Mouse (Mus musculus): Measurements from ENCODE around the gene Retreg1. TPM values are rescaled to one million over a fixed set of nuclear protein-coding genes. Genes with fewer than 3 reads are reported as not detected.

The Retreg1 gene
- polyA plus RNA-seq, 1 experiment from 2014 or later: 15.3 TPM

DNA sequence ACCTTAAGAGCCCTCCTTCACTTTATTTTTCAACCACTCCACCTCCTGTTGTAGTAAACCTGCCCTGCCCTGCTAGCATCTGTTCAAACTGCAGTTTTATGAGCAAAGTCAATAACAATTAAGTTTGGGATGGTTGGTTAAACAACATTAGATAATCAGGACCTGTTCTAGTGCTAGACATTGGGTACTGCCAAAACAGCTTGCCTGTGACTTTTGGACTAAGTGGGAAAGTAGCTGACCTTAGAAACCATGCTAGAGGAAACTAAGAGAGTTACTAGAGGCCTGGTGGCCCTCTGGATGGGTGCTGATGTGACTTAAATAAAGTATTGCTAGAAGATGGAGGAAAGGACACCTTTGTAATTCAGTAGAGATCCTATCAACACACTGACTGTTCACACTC, 21.0 kb upstream of the Retreg1 start:
- Histone ChIP-seq H3K27ac (no peak overlapping the region), H3K27me3 (ENCODE audit: control insufficient read depth, insufficient read depth, low read length) (no peaks in the 10 kb centered on the region), H3K9me3 (ENCODE audit: control insufficient read depth, low read length) (no peaks in the 10 kb centered on the region; the same call in 1 of the 2 replicates), H3K4me1 (replicated peaks; ENCODE audit: control insufficient read depth, insufficient read depth, low read length) (no peaks in the 10 kb centered on the region), H3K9ac (no peak overlapping the region), H3K36me3 (replicated peaks; ENCODE audit: control insufficient read depth, insufficient read depth) (no peaks in the 10 kb centered on the region), H3K4me3 (replicated peaks; ENCODE audit: low read length) (no peak overlapping the region), H3K4me2 (replicated peaks) (no peak overlapping the region)
- ATAC-seq (ENCODE audit: low FRiP score) (no peak), DNase-seq (ENCODE audit: low spot score) (no peak)

DNA sequence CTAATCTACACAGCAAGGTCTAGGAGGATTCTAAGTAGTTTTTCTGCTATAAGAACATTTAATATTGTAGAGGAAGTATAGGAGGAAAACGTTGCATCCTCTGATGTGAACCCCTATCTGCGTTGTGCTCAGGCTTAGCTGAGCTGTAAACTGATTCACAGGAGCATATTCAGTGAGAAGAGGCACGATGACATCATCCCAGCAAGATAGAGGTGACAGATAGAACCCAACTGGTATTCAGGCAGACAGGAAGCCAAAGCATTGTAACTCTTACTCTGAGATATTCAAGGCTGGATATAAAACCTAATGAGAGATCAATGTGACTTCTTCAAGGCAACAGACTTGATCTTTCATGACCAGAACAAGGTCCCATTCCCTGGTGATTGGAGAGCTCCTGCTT, 20.3 kb upstream of the Retreg1 start:
- no peak for ATAC-seq (ENCODE audit: low FRiP score)
- H3K27me3 ChIP-seq (ENCODE audit: control insufficient read depth, insufficient read depth, low read length): no peaks in the 10 kb centered on the region
- no peaks in the 10 kb centered on the region; the same call in 1 of the 2 replicates for H3K9me3 ChIP-seq (ENCODE audit: control insufficient read depth, low read length)
- H3K4me2 ChIP-seq (replicated peaks): no peak overlapping the region
- WGBS: 67% methylated on average over 3 of the region's 3 CpGs
- no peak overlapping the region for H3K4me3 ChIP-seq (replicated peaks; ENCODE audit: low read length)
- H3K9ac ChIP-seq: no peak overlapping the region
- no peak for DNase-seq (ENCODE audit: low spot score)
- H3K36me3 ChIP-seq (replicated peaks; ENCODE audit: control insufficient read depth, insufficient read depth): no peaks in the 10 kb centered on the region
- no peaks in the 10 kb centered on the region for H3K4me1 ChIP-seq (replicated peaks; ENCODE audit: control insufficient read depth, insufficient read depth, low read length)
- no peak overlapping the region for H3K27ac ChIP-seq

GRCm38 (mm10) chr15:25826531-25826961, 16.4 kb upstream of the Retreg1 start:
- Histone ChIP-seq H3K9me3 (ENCODE audit: control insufficient read depth, low read length) (no peaks in the 10 kb centered on the region), H3K27ac (no peak overlapping the region), H3K9ac (no peak overlapping the region), H3K4me3 (replicated peaks; ENCODE audit: low read length) (no peak overlapping the region), H3K36me3 (replicated peaks; ENCODE audit: control insufficient read depth, insufficient read depth) (no peaks in the 10 kb centered on the region), H3K27me3 (ENCODE audit: control insufficient read depth, insufficient read depth, low read length) (no peaks in the 10 kb centered on the region), H3K4me2 (replicated peaks) (no peak overlapping the region), H3K4me1 (replicated peaks; ENCODE audit: control insufficient read depth, insufficient read depth, low read length) (no peaks in the 10 kb centered on the region)
- ATAC-seq (ENCODE audit: low FRiP score) (no peak), DNase-seq (ENCODE audit: low spot score) (no peak)
- 86% methylated on average over 8 of the region's 8 CpGs for WGBS

- WGBS: 82% methylated on average over 10 of the region's 10 CpGs
- Histone ChIP-seq H3K27me3 (ENCODE audit: control insufficient read depth, insufficient read depth, low read length) (no peaks in the 10 kb centered on the region), H3K36me3 (replicated peaks; ENCODE audit: control insufficient read depth, insufficient read depth) (no peaks in the 10 kb centered on the region), H3K9ac (no peak overlapping the region), H3K27ac (no peak overlapping the region), H3K9me3 (ENCODE audit: control insufficient read depth, low read length) (no peaks in the 10 kb centered on the region), H3K4me2 (replicated peaks) (no peak overlapping the region), H3K4me1 (replicated peaks; ENCODE audit: control insufficient read depth, insufficient read depth, low read length) (no peaks in the 10 kb centered on the region), H3K4me3 (replicated peaks; ENCODE audit: low read length) (no peak overlapping the region)
- ATAC-seq (ENCODE audit: low FRiP score) (no peak), DNase-seq (ENCODE audit: low spot score) (no peak)
These were observed 14.5 kb upstream of the Retreg1 start for GRCm38 (mm10) chr15:25828464-25828863.

- H3K27ac ChIP-seq: no peak overlapping the region
- no peak overlapping the region for H3K4me3 ChIP-seq (replicated peaks; ENCODE audit: low read length)
- H3K36me3 ChIP-seq (replicated peaks; ENCODE audit: control insufficient read depth, insufficient read depth): no peaks in the 10 kb centered on the region
- no peaks in the 10 kb centered on the region for H3K9me3 ChIP-seq (ENCODE audit: control insufficient read depth, low read length)
- H3K9ac ChIP-seq: no peak overlapping the region
- no peaks in the 10 kb centered on the region for H3K4me1 ChIP-seq (replicated peaks; ENCODE audit: control insufficient read depth, insufficient read depth, low read length)
- WGBS: 79% methylated on average over 2 of the region's 2 CpGs
- DNase-seq (ENCODE audit: low spot score) (no peak), ATAC-seq (ENCODE audit: low FRiP score) (no peak)
- H3K27me3 ChIP-seq (ENCODE audit: control insufficient read depth, insufficient read depth, low read length): no peaks in the 10 kb centered on the region
- no peak overlapping the region for H3K4me2 ChIP-seq (replicated peaks)
These were observed 12.6 kb upstream of the Retreg1 start for GRCm38 (mm10) chr15:25830426-25830825.

GRCm38 (mm10) chr15:25834282-25834681, 8.7 kb upstream of the Retreg1 start:
- Histone ChIP-seq H3K4me3 (replicated peaks; ENCODE audit: low read length) (no peak overlapping the region), H3K9me3 (ENCODE audit: control insufficient read depth, low read length) (no peaks in the 10 kb centered on the region), H3K4me2 (replicated peaks) (no peak overlapping the region), H3K4me1 (replicated peaks; ENCODE audit: control insufficient read depth, insufficient read depth, low read length) (no peaks in the 10 kb centered on the region), H3K27ac (no peak overlapping the region), H3K27me3 (ENCODE audit: control insufficient read depth, insufficient read depth, low read length) (no peaks in the 10 kb centered on the region), H3K36me3 (replicated peaks; ENCODE audit: control insufficient read depth, insufficient read depth) (no peaks in the 10 kb centered on the region), H3K9ac (no peak overlapping the region)
- WGBS: 94% methylated on average over 2 of the region's 2 CpGs
- DNase-seq (ENCODE audit: low spot score) (no peak), ATAC-seq (ENCODE audit: low FRiP score) (no peak)

DNA sequence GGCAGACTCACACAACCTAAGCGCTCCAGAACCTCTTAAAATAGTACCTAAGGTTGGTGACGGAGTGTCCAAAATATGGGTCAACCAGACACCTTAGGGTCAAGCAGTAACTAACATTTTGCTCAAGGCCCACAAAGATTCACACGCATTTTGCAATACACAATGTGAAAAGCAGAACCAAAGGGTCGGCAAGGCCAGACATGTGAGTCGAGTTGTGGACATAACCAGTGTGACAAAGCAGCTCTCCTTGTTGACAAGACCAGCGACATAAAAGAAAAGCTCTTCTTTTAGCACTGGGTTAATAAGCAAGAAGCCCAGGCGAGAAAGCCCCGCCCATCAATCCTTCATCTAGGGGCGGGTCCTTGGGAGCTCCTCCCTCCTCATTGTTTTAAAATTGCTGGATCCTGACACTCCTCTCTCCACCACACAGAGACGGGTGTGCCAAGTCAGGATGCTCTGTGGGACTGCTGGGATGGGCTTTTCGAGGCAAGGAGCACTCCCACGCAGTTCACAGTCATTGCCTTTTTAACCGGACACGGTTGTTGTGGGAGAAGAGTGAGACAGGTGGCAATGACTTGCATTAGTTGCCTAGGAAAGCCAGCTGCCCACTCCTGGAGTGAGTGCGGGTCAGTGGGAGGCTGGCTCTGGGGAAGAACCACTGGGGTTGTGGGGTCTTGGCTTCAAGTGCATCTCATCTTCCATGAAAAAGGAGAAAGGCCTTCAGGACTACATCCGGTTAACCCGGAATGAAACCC, 7.9 kb upstream of the Retreg1 start:
- ATAC-seq (ENCODE audit: low FRiP score): no peak
- Histone ChIP-seq H3K36me3 (replicated peaks; ENCODE audit: control insufficient read depth, insufficient read depth) (no peaks in the 10 kb centered on the region), H3K27ac (no peak overlapping the region), H3K9ac (no peak overlapping the region), H3K4me1 (replicated peaks; ENCODE audit: control insufficient read depth, insufficient read depth, low read length) (no peaks in the 10 kb centered on the region), H3K9me3 (ENCODE audit: control insufficient read depth, low read length) (no peaks in the 10 kb centered on the region), H3K27me3 (ENCODE audit: control insufficient read depth, insufficient read depth, low read length) (no peaks in the 10 kb centered on the region), H3K4me2 (replicated peaks) (no peak overlapping the region), H3K4me3 (replicated peaks; ENCODE audit: low read length) (no peak overlapping the region)
- DNase-seq (ENCODE audit: low spot score): no peak
- 85% methylated on average over 17 of the region's 17 CpGs for WGBS

DNA sequence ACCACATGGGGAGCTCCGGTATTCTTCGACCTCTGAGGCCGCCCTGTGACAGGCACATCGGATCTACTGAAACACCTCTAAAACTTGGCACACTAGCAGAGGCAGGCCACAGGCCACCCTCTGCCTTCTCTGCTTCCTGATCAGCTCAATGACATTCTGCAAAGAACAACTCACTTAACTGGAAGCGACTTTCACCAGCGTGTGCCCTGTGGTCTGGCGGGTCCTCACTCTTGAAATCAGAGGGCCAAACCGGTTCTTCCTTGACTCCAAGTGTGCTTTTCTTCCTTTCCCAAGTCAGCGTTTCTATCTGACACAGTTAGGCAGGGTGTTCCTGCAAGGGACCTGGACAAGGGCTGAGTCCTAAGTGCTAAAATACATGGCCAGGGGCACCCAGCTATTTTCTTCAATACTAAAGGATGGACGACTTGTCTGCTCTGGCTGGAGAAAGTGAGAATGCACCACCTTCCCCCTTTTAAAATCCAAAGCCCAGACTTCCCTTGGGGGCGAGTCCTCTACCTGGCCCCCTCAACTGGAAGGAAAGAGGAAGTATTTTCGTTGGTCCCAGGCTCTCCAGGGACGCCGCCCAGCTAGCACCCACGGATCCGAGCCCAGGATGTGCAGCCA, 406 bp upstream of the Retreg1 start:
- DNase-seq (ENCODE audit: low spot score) (no peak), ATAC-seq (ENCODE audit: low FRiP score) (peak; percentile 25; the same call in 1 of the 2 replicates)
- H3K9me3 ChIP-seq (ENCODE audit: control insufficient read depth, low read length): no peaks in the 10 kb centered on the region
- H3K9ac ChIP-seq: peak overlapping the region; percentile 92
- no peaks in the 10 kb centered on the region for H3K27me3 ChIP-seq (ENCODE audit: control insufficient read depth, insufficient read depth, low read length)
- no peaks in the 10 kb centered on the region for H3K36me3 ChIP-seq (replicated peaks; ENCODE audit: control insufficient read depth, insufficient read depth)
- H3K4me1 ChIP-seq (replicated peaks; ENCODE audit: control insufficient read depth, insufficient read depth, low read length): peaks cover 5% of the 10 kb centered on the region; the same call in 1 of the 2 replicates
- WGBS: 13% methylated on average over 16 of the region's 16 CpGs
- H3K27ac ChIP-seq: 0 out of 2 replicates have a peak overlapping the region, but pooled peaks have one; percentile 70
- peak overlapping the region; percentile 88 for H3K4me2 ChIP-seq (replicated peaks)
- H3K4me3 ChIP-seq (replicated peaks; ENCODE audit: low read length): peak overlapping the region; percentile 88

GRCm38 (mm10) chr15:25844013-25844570, 1.1 kb downstream of the Retreg1 start:
- 17% methylated on average over 11 of the region's 11 CpGs for WGBS
- no peak for ATAC-seq (ENCODE audit: low FRiP score)

More at GRCm38 (mm10) chr15:25844013-25844570, 1.1 kb downstream of the Retreg1 start:
- no peaks in the 10 kb centered on the region for H3K36me3 ChIP-seq (replicated peaks; ENCODE audit: control insufficient read depth, insufficient read depth)
- peak overlapping the region; percentile 88 for H3K4me3 ChIP-seq (replicated peaks; ENCODE audit: low read length)
- H3K9me3 ChIP-seq (ENCODE audit: control insufficient read depth, low read length): no peaks in the 10 kb centered on the region
- H3K4me1 ChIP-seq (replicated peaks; ENCODE audit: control insufficient read depth, insufficient read depth, low read length): peaks cover 5% of the 10 kb centered on the region; the same call in 1 of the 2 replicates
- no peak for DNase-seq (ENCODE audit: low spot score)
- H3K27ac ChIP-seq: no peak overlapping the region
- H3K27me3 ChIP-seq (ENCODE audit: control insufficient read depth, insufficient read depth, low read length): no peaks in the 10 kb centered on the region
- H3K4me2 ChIP-seq (replicated peaks): peak overlapping the region; percentile 88
- peak overlapping the region; percentile 92; the same call in 1 of the 2 replicates for H3K9ac ChIP-seq

Data from hindbrain, embryonic 14.5 days (tissue).